ENCODE assay signal across 1 mouse cellular context in the genomic region with DNA sequence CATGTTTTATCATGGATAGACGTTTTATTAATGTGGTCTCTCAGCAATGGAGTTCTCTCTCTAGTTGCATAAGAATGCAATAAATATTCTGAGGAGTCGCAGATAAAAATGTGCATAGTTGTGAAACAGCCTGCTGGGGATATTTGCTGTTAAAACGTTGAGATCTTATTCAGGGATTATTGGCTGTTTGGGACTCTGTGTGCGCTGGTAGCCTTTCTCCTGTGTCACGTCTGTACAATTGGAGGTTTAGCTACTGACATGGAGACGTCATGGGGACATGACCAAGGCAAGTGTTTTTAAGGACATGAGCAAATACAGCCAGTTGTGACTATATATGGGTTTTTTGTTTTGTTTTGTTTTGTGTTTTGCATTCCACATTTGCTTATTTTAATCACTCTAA.
A peak's percentile ranks its signal among the peaks of the same experiment; 100 is the strongest.
TF ChIP-seq lines count a peak whose summit lies in the region.

No protein-coding gene starts in this region.

TF ChIP-seq in MEL, 35 proteins besides CTCF, POLR2A, EP300 and RAD21 (continued from another document):
- TF ChIP-seq JUND (IDR thresholded peaks at IDR 0.05; ENCODE audit: low read depth, low read length) (peak; percentile 35; the same call in 1 of the 2 replicates), MYB (IDR thresholded peaks at IDR 0.05; ENCODE audit: low read depth, low read length) (peak; percentile 97), MAX (IDR thresholded peaks at IDR 0.05; ENCODE audit: low read length) (no peak; the same call in none of the 2 replicates), NELFE (IDR thresholded peaks at IDR 0.05; ENCODE audit: low read depth, low read length) (peak; percentile 38), GATA1 (IDR thresholded peaks at IDR 0.05; ENCODE audit: low read depth, low read length) (peak; percentile 98), HCFC1 (IDR thresholded peaks at IDR 0.05; ENCODE audit: low read depth, low read length) (0 out of 2 replicates have a peak, but pooled peaks have one; percentile 16), RCOR1 (IDR thresholded peaks at IDR 0.05; ENCODE audit: low read depth, low read length) (peak; percentile 80; the same call in 1 of the 2 replicates), ETS1 (IDR thresholded peaks at IDR 0.05; ENCODE audit: low read depth, low read length) (peak; percentile 96), MEF2A (IDR thresholded peaks at IDR 0.05; ENCODE audit: extremely low read depth, insufficient replicate concordance, low read depth, low read length, poor library complexity, severe bottlenecking) (no peak), POLR2AphosphoS2 (IDR thresholded peaks at IDR 0.05; ENCODE audit: low read length) (0 out of 2 replicates have a peak, but pooled peaks have one; percentile 72), TCF12 (IDR thresholded peaks at IDR 0.05; ENCODE audit: low read depth, low read length) (peak; percentile 98), MXI1 (IDR thresholded peaks at IDR 0.05; ENCODE audit: low read depth, low read length) (peak; percentile 66), BHLHE40 (IDR thresholded peaks at IDR 0.05; ENCODE audit: borderline replicate concordance, low read depth, low read length) (peak; percentile 23; the same call in 1 of the 2 replicates)
TF ChIP-seq in MEL: peak in this region for 20.
